Mouse (Mus musculus): ENCODE results near the gene Grid1. TPM values are rescaled to one million over a fixed set of nuclear protein-coding genes. Genes with fewer than 3 reads are reported as not detected.
A peak's percentile ranks its signal among the peaks of the same experiment; 100 is the strongest.

Gene Grid1
- polyA plus RNA-seq, 1 experiment from 2014 or later = 5.2 TPM

GRCm38 (mm10) chr14:35110928-35111327 is 291.0 kb downstream of the Grid1 start:
- H3K4me2 ChIP-seq = no peak overlapping the region
- no peak overlapping the region for H3K9ac ChIP-seq
- no peaks in the 10 kb centered on the region for H3K36me3 ChIP-seq
- peaks cover 26% of the 10 kb centered on the region for H3K4me1 ChIP-seq (replicated peaks)
- H3K4me3 ChIP-seq = no peak overlapping the region
- H3K27me3 ChIP-seq = no peaks in the 10 kb centered on the region
- peak; percentile 34 for ATAC-seq (ENCODE audit: low read depth)
- 47% methylated on average over 1 of the region's 1 CpGs for WGBS
- H3K27ac ChIP-seq (replicated peaks) = no peak overlapping the region
- no peaks in the 10 kb centered on the region for H3K9me3 ChIP-seq

GRCm38 (mm10) chr14:35112327-35113275 is 292.7 kb downstream of the Grid1 start:
- Histone ChIP-seq H3K27ac (replicated peaks) (peak overlapping the region; percentile 49), H3K27me3 (no peaks in the 10 kb centered on the region), H3K9me3 (no peaks in the 10 kb centered on the region), H3K4me3 (no peak overlapping the region), H3K4me1 (replicated peaks) (peaks cover 26% of the 10 kb centered on the region), H3K9ac (no peak overlapping the region), H3K36me3 (no peaks in the 10 kb centered on the region), H3K4me2 (no peak overlapping the region)
- WGBS = 29% methylated on average over 11 of the region's 11 CpGs
- peak; percentile 82 for ATAC-seq (ENCODE audit: low read depth)

- H3K27me3 ChIP-seq = no peaks in the 10 kb centered on the region
- H3K9me3 ChIP-seq = no peaks in the 10 kb centered on the region
- no peak for ATAC-seq (ENCODE audit: low read depth)
- H3K9ac ChIP-seq = no peak overlapping the region
- peak overlapping the region; percentile 49; the same call in 1 of the 2 replicates for H3K27ac ChIP-seq (replicated peaks)
- no peak overlapping the region for H3K4me3 ChIP-seq
- no peaks in the 10 kb centered on the region for H3K36me3 ChIP-seq
- peaks cover 26% of the 10 kb centered on the region for H3K4me1 ChIP-seq (replicated peaks)
- 76% methylated on average over 2 of the region's 2 CpGs for WGBS
- H3K4me2 ChIP-seq = no peak overlapping the region
Measured at GRCm38 (mm10) chr14:35113276-35113645, 293.4 kb downstream of the Grid1 start.

- WGBS = 72% methylated on average over 3 of the region's 3 CpGs
- no peak overlapping the region for H3K4me2 ChIP-seq
- ATAC-seq (ENCODE audit: low read depth) = no peak
- no peak overlapping the region for H3K9ac ChIP-seq
- H3K27me3 ChIP-seq = no peaks in the 10 kb centered on the region
- H3K4me3 ChIP-seq = no peak overlapping the region
- H3K4me1 ChIP-seq (replicated peaks) = peaks cover 26% of the 10 kb centered on the region
- no peak overlapping the region for H3K27ac ChIP-seq (replicated peaks)
- H3K36me3 ChIP-seq = no peaks in the 10 kb centered on the region
- H3K9me3 ChIP-seq = no peaks in the 10 kb centered on the region
Measured at GRCm38 (mm10) chr14:35115913-35116312, 296.0 kb downstream of the Grid1 start.

- no peak for ATAC-seq (ENCODE audit: low read depth)
- Histone ChIP-seq H3K9me3 (no peaks in the 10 kb centered on the region), H3K4me2 (no peak overlapping the region), H3K36me3 (no peaks in the 10 kb centered on the region), H3K4me3 (no peak overlapping the region), H3K4me1 (replicated peaks) (no peaks in the 10 kb centered on the region), H3K27me3 (no peaks in the 10 kb centered on the region), H3K9ac (no peak overlapping the region), H3K27ac (replicated peaks) (no peak overlapping the region)
- WGBS = 75% methylated on average over 2 of the region's 2 CpGs
Measured at GRCm38 (mm10) chr14:35120089-35120488, 300.2 kb downstream of the Grid1 start.

GRCm38 (mm10) chr14:35120905-35121304 is 301.0 kb downstream of the Grid1 start:
- no peaks in the 10 kb centered on the region for H3K27me3 ChIP-seq
- H3K36me3 ChIP-seq = no peaks in the 10 kb centered on the region
- H3K27ac ChIP-seq (replicated peaks) = no peak overlapping the region
- no peak overlapping the region for H3K4me3 ChIP-seq
- no peak overlapping the region for H3K4me2 ChIP-seq
- ATAC-seq (ENCODE audit: low read depth) = no peak
- 86% methylated on average over 4 of the region's 4 CpGs for WGBS
- no peaks in the 10 kb centered on the region for H3K9me3 ChIP-seq
- H3K4me1 ChIP-seq (replicated peaks) = no peaks in the 10 kb centered on the region
- H3K9ac ChIP-seq = no peak overlapping the region

GRCm38 (mm10) chr14:35122111-35122510 is 302.2 kb downstream of the Grid1 start:
- H3K4me2 ChIP-seq = no peak overlapping the region
- no peaks in the 10 kb centered on the region for H3K27me3 ChIP-seq
- H3K27ac ChIP-seq (replicated peaks) = no peak overlapping the region
- ATAC-seq (ENCODE audit: low read depth) = no peak
- no peaks in the 10 kb centered on the region for H3K9me3 ChIP-seq
- H3K4me1 ChIP-seq (replicated peaks) = no peaks in the 10 kb centered on the region
- no peak overlapping the region for H3K4me3 ChIP-seq
- H3K9ac ChIP-seq = no peak overlapping the region
- no peaks in the 10 kb centered on the region for H3K36me3 ChIP-seq
- 82% methylated on average over 3 of the region's 3 CpGs for WGBS

GRCm38 (mm10) chr14:35123260-35123875 is 303.5 kb downstream of the Grid1 start:
- no peaks in the 10 kb centered on the region for H3K36me3 ChIP-seq
- 88% methylated on average over 5 of the region's 5 CpGs for WGBS
- ATAC-seq (ENCODE audit: low read depth) = no peak
- H3K4me3 ChIP-seq = no peak overlapping the region
- no peaks in the 10 kb centered on the region for H3K27me3 ChIP-seq
- H3K9me3 ChIP-seq = no peaks in the 10 kb centered on the region
- H3K4me2 ChIP-seq = no peak overlapping the region
- no peaks in the 10 kb centered on the region for H3K4me1 ChIP-seq (replicated peaks)
- H3K9ac ChIP-seq = no peak overlapping the region
- H3K27ac ChIP-seq (replicated peaks) = no peak overlapping the region

GRCm38 (mm10) chr14:35127616-35128015 is 307.7 kb downstream of the Grid1 start:
- Histone ChIP-seq H3K9ac (no peak overlapping the region), H3K4me3 (no peak overlapping the region), H3K36me3 (no peaks in the 10 kb centered on the region), H3K27ac (replicated peaks) (no peak overlapping the region), H3K4me1 (replicated peaks) (no peaks in the 10 kb centered on the region), H3K4me2 (no peak overlapping the region), H3K27me3 (no peaks in the 10 kb centered on the region), H3K9me3 (no peaks in the 10 kb centered on the region)
- ATAC-seq (ENCODE audit: low read depth) = no peak
- 90% methylated on average over 8 of the region's 8 CpGs for WGBS

- no peak overlapping the region for H3K4me2 ChIP-seq
- ATAC-seq (ENCODE audit: low read depth) = no peak
- no peak overlapping the region for H3K4me3 ChIP-seq
- no peaks in the 10 kb centered on the region for H3K9me3 ChIP-seq
- no peaks in the 10 kb centered on the region for H3K27me3 ChIP-seq
- no peaks in the 10 kb centered on the region for H3K36me3 ChIP-seq
- WGBS = 90% methylated on average over 2 of the region's 2 CpGs
- no peaks in the 10 kb centered on the region for H3K4me1 ChIP-seq (replicated peaks)
- H3K27ac ChIP-seq (replicated peaks) = no peak overlapping the region
- H3K9ac ChIP-seq = no peak overlapping the region
Measured at GRCm38 (mm10) chr14:35135056-35135455, 315.1 kb downstream of the Grid1 start.

GRCm38 (mm10) chr14:35138069-35138468 is 318.2 kb downstream of the Grid1 start:
- Histone ChIP-seq H3K36me3 (no peaks in the 10 kb centered on the region), H3K9me3 (no peaks in the 10 kb centered on the region), H3K4me1 (replicated peaks) (no peaks in the 10 kb centered on the region), H3K27me3 (no peaks in the 10 kb centered on the region), H3K9ac (no peak overlapping the region), H3K4me2 (no peak overlapping the region), H3K4me3 (no peak overlapping the region), H3K27ac (replicated peaks) (no peak overlapping the region)
- 74% methylated on average over 7 of the region's 7 CpGs for WGBS
- ATAC-seq (ENCODE audit: low read depth) = no peak

- no peaks in the 10 kb centered on the region for H3K27me3 ChIP-seq
- no peaks in the 10 kb centered on the region for H3K9me3 ChIP-seq
- no peak overlapping the region for H3K27ac ChIP-seq (replicated peaks)
- WGBS = 79% methylated on average over 7 of the region's 7 CpGs
- ATAC-seq (ENCODE audit: low read depth) = no peak
- no peaks in the 10 kb centered on the region for H3K36me3 ChIP-seq
- no peak overlapping the region for H3K4me2 ChIP-seq
- H3K9ac ChIP-seq = no peak overlapping the region
- no peak overlapping the region for H3K4me3 ChIP-seq
- H3K4me1 ChIP-seq (replicated peaks) = no peaks in the 10 kb centered on the region
Measured at GRCm38 (mm10) chr14:35139824-35140223, 319.9 kb downstream of the Grid1 start.
